Mouse (Mus musculus) hindbrain, embryonic 11.5 days (tissue): Measurements from ENCODE around the gene Lyl1. TPM values are rescaled to one million over a fixed set of nuclear protein-coding genes. Genes with fewer than 3 reads are reported as not detected.
A peak's percentile ranks its signal among the peaks of the same experiment; 100 is the strongest.

Experiments used
- ATAC-seq: fragments of 200-750 bp; cut with Nextera tagmentation; 2 replicates; pipeline ENCODE4 v1.8.0; 2017; ENCODE audit warnings: mild to moderate bottlenecking, moderate TSS enrichment, moderate library complexity; ENCODE audit not compliant: low FRiP score
- DNase-seq: peaks from one replicate; pipeline ENCODE4 v3.0.0-alpha.2; 2015; ENCODE audit warnings: low spot score
- H3K27ac ChIP-seq: fragments of 300-500 bp; sonication (generic); 2 replicates; pipeline ENCODE4 v1.5.1; 2014; ENCODE audit warnings: mild to moderate bottlenecking, low read depth, low read length
- H3K27me3 ChIP-seq: fragments of 300-500 bp; sonication (generic); 2 replicates; pipeline ENCODE4 v1.6.1; 2014; ENCODE audit warnings: mild to moderate bottlenecking, low read length, moderate library complexity, mixed read lengths; ENCODE audit not compliant: control insufficient read depth, insufficient read depth
- H3K36me3 ChIP-seq: fragments of 300-500 bp; sonication (generic); 2 replicates; pipeline ENCODE4 v1.6.1; 2014; ENCODE audit warnings: mild to moderate bottlenecking, low read length, moderate library complexity, mixed read lengths; ENCODE audit not compliant: control insufficient read depth, insufficient read depth
- H3K4me1 ChIP-seq: fragments of 300-500 bp; sonication (generic); replicated peaks from 2 replicates; pipeline ENCODE4 v1.6.1; 2014; ENCODE audit warnings: low read length, mixed read lengths; ENCODE audit not compliant: control insufficient read depth, insufficient read depth
- H3K4me2 ChIP-seq: fragments of 300-500 bp; sonication (generic); replicated peaks from 2 replicates; pipeline ENCODE4 v1.6.1; 2014; ENCODE audit warnings: mild to moderate bottlenecking, low read depth, low read length
- H3K4me3 ChIP-seq: fragments of 300-500 bp; sonication (generic); 2 replicates; pipeline ENCODE4 v1.5.1; 2014; ENCODE audit warnings: low read depth, low read length
- H3K9ac ChIP-seq: fragments of 300-500 bp; sonication (generic); 2 replicates; pipeline ENCODE4 v1.6.1; 2014; ENCODE audit warnings: low read depth, low read length
- H3K9me3 ChIP-seq: fragments of 300-500 bp; sonication (generic); 2 replicates; pipeline ENCODE4 v1.6.1; 2016; ENCODE audit warnings: low read length; ENCODE audit not compliant: control insufficient read depth
- WGBS: fragments of 180-500 bp; shearing (Covaris S2); extraction: QIAGEN DNeasy Blood & Tissue Kit; methylation state at CpG from one replicate; pipeline ENCODE4 v1.1.7; 2014; 5-methylcytosine and 5-hydroxymethylcytosine counted together
- polyA plus RNA-seq: library from polyadenylated mRNA; unstranded; fragments of >200 nt; fragmentation: Nextera tagmentation; extraction: Ambion mirVana; gene quantifications from 2 replicates; pipeline ENCODE4 v1.2.1, GENCODE M21; 2014

Gene Lyl1
- polyA plus RNA-seq, 1 experiment from 2014 or later: 5.4 TPM

DNA sequence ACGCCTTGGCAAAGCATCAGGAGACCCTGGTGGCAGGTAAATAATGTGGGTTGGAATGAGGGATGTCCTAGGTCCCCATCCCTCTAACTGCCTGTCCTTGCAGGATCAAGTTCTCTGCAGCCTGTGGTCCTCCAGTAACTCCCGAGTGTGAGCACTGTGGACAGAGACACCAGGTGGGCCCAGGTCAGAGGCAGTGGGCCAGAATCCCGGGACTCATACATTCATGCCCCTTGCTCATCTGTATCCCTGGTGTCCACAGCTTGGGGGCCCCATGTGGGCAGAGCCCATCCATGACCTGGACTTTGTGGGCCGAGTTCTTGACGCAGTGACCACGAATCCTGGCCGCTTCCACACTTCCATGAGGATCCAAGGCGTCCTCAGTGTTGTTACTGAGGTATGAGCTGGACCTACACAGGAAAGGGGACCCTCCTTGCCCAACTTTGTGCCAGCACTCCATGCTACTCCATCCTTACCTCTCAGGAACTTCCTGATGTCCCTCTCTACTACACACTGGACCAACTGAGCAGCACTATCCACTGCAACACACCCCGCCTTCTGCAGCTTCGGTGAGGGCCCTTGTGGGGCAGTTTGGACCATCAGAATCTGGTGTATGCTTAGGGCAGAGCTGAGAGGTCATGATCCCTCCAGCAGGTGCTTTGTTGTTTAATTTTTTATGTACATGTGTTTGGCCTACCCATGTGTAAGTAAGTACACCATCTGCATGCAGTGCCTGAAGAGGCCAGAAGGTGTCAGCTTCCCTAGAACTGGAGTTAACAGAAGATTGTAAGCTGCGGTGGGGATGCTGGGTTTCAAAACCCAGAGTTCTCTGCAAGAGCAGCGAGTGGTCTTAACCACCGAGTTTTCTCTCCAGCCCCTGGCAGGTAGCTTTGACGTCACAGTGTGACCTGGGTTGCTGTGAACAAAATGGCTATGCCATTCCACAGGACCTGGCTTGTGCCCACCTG lies 3.8 kb upstream of the Lyl1 start:
- peaks cover 17% of the 10 kb centered on the region for H3K27me3 ChIP-seq
- ATAC-seq (0 out of 2 replicates have a peak, but pooled peaks have one; percentile 28), DNase-seq (peak; percentile 43)
- no peaks in the 10 kb centered on the region for H3K4me1 ChIP-seq
- no peaks in the 10 kb centered on the region for H3K9me3 ChIP-seq
- H3K9ac ChIP-seq: no peak overlapping the region
- no peak overlapping the region for H3K4me2 ChIP-seq
- WGBS: 90% methylated on average over 14 of the region's 14 CpGs
- no peaks in the 10 kb centered on the region for H3K36me3 ChIP-seq
- no peak overlapping the region for H3K27ac ChIP-seq
- no peak overlapping the region for H3K4me3 ChIP-seq

- WGBS: 89% methylated on average over 5 of the region's 5 CpGs
- no peaks in the 10 kb centered on the region for H3K36me3 ChIP-seq
- H3K4me2 ChIP-seq: no peak overlapping the region
- H3K4me1 ChIP-seq: no peaks in the 10 kb centered on the region
- no peak for DNase-seq
- H3K9me3 ChIP-seq: no peaks in the 10 kb centered on the region
- H3K4me3 ChIP-seq: no peak overlapping the region
- H3K27ac ChIP-seq: no peak overlapping the region
- peaks cover 25% of the 10 kb centered on the region for H3K27me3 ChIP-seq
- H3K9ac ChIP-seq: no peak overlapping the region
- no peak for ATAC-seq
Observed at GRCm38 (mm10) chr8:84698288-84698687, 3.0 kb upstream of the Lyl1 start.

GRCm38 (mm10) chr8:84698929-84699401 lies 2.3 kb upstream of the Lyl1 start:
- H3K27ac ChIP-seq: no peak overlapping the region
- H3K4me2 ChIP-seq: no peak overlapping the region
- H3K9me3 ChIP-seq: no peaks in the 10 kb centered on the region
- H3K4me3 ChIP-seq: no peak overlapping the region
- no peaks in the 10 kb centered on the region for H3K36me3 ChIP-seq
- H3K27me3 ChIP-seq: peaks cover 32% of the 10 kb centered on the region
- no peak overlapping the region for H3K9ac ChIP-seq
- H3K4me1 ChIP-seq: peaks cover 2% of the 10 kb centered on the region; the same call in 1 of the 2 replicates
- no peak for ATAC-seq
- 92% methylated on average over 9 of the region's 9 CpGs for WGBS
- no peak for DNase-seq

- ATAC-seq: no peak
- Histone ChIP-seq H3K36me3 (no peaks in the 10 kb centered on the region), H3K27me3 (peaks cover 41% of the 10 kb centered on the region), H3K4me3 (no peak overlapping the region), H3K9ac (no peak overlapping the region), H3K27ac (no peak overlapping the region), H3K9me3 (no peaks in the 10 kb centered on the region), H3K4me1 (peaks cover 4% of the 10 kb centered on the region; the same call in 1 of the 2 replicates), H3K4me2 (no peak overlapping the region)
- DNase-seq: peak; percentile 54
- WGBS: 70% methylated on average over 7 of the region's 7 CpGs
Observed at GRCm38 (mm10) chr8:84699861-84700322, 1.4 kb upstream of the Lyl1 start.

GRCm38 (mm10) chr8:84700526-84700925 lies 731 bp upstream of the Lyl1 start:
- no peak for ATAC-seq
- WGBS: 77% methylated on average over 5 of the region's 5 CpGs
- Histone ChIP-seq H3K9ac (no peak overlapping the region), H3K4me3 (no peak overlapping the region), H3K27me3 (peaks cover 47% of the 10 kb centered on the region), H3K27ac (no peak overlapping the region), H3K9me3 (no peaks in the 10 kb centered on the region), H3K4me2 (no peak overlapping the region), H3K4me1 (peaks cover 10% of the 10 kb centered on the region; the same call in 1 of the 2 replicates), H3K36me3 (no peaks in the 10 kb centered on the region)
- DNase-seq: no peak

DNA sequence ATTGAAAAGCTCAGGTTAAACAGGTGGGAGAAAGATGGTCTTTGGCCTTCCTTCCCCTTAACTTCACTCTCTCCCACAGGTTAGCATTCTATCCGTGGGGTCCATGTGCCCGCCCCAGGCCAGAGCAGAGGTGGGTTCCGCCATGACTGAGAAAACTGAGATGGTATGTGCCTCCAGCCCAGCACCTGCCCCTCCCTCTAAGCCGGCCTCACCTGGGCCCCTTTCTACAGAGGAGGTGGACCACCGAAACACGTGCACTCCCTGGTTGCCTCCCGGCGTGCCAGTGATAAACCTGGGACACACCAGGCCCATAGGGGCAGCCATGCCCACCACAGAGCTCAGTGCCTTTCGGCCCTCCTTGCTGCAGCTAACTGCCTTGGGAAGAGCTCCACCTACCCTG lies 1.3 kb downstream of the Lyl1 start:
- peak overlapping the region; percentile 16 for H3K4me3 ChIP-seq
- peaks cover 23% of the 10 kb centered on the region for H3K4me1 ChIP-seq
- DNase-seq (no peak), ATAC-seq (no peak)
- H3K27me3 ChIP-seq: peaks cover 62% of the 10 kb centered on the region
- no peak overlapping the region for H3K9ac ChIP-seq
- no peak overlapping the region for H3K27ac ChIP-seq
- H3K9me3 ChIP-seq: no peaks in the 10 kb centered on the region
- H3K4me2 ChIP-seq: 0 out of 2 replicates have a peak overlapping the region, but pooled peaks have one; percentile 3
- H3K36me3 ChIP-seq: no peaks in the 10 kb centered on the region
- WGBS: 70% methylated on average over 9 of the region's 9 CpGs

- DNase-seq (peak; percentile 6), ATAC-seq (no peak)
- H3K9ac ChIP-seq: no peak overlapping the region
- H3K4me2 ChIP-seq: no peak overlapping the region
- H3K36me3 ChIP-seq: no peaks in the 10 kb centered on the region
- H3K4me3 ChIP-seq: peak overlapping the region; percentile 16; the same call in 1 of the 2 replicates
- H3K27ac ChIP-seq: no peak overlapping the region
- H3K27me3 ChIP-seq: peaks cover 67% of the 10 kb centered on the region
- no peaks in the 10 kb centered on the region for H3K9me3 ChIP-seq
- 81% methylated on average over 6 of the region's 6 CpGs for WGBS
- peaks cover 27% of the 10 kb centered on the region for H3K4me1 ChIP-seq
Observed at GRCm38 (mm10) chr8:84702963-84703465, 1.8 kb downstream of the Lyl1 start.

DNA sequence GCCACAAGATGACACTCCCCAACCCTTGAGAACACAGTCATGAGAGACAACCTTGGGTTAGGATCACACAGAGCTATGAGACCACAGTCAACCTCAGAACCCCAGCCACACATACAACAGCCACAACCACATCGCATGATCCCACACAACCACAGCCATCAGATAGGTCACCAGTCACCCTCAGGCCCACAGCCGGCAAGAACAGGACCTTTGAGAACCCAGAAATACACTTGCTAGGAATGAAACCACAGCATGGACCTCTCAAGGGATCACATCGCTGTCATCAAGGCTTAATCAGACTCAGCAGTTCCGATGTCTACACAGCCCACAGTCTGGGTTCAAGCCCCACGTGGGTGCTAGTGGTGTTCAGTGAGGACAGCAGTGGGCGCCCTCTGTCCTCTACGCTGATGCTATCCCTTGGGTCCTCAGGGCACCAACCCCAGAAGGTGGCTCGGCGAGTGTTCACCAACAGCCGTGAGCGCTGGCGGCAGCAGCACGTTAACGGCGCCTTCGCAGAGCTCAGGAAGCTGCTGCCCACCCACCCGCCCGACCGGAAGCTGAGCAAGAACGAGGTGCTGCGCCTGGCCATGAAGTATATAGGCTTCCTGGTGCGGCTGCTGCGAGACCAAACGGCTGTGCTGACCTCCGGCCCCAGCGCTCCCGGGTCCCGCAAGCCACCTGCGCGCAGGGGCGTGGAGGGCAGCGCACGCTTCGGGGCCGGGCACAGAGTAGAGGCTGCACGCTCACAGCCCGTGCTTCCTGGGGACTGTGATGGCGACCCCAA lies 2.4 kb downstream of the Lyl1 start:
- Histone ChIP-seq H3K9me3 (no peaks in the 10 kb centered on the region), H3K4me1 (peaks cover 31% of the 10 kb centered on the region), H3K4me2 (peak overlapping the region; percentile 22; the same call in 1 of the 2 replicates), H3K27ac (no peak overlapping the region), H3K9ac (no peak overlapping the region), H3K4me3 (peak overlapping the region; percentile 13; the same call in 1 of the 2 replicates), H3K36me3 (no peaks in the 10 kb centered on the region), H3K27me3 (peaks cover 72% of the 10 kb centered on the region)
- 8% methylated on average over 38 of the region's 38 CpGs for WGBS
- ATAC-seq (no peak), DNase-seq (no peak)
